Mouse (Mus musculus) heart, embryonic 10.5 days (tissue): ENCODE measurements around the gene Sel1l3. TPM values are rescaled to one million over a fixed set of nuclear protein-coding genes. Genes with fewer than 3 reads are reported as not detected.

Experiments used
- DNase-seq: peaks from one replicate; pipeline ENCODE4 v3.0.0-alpha.2; 2017; ENCODE audit warnings: low spot score
- H3K27ac ChIP-seq: fragments of 300-500 bp; sonication (generic); 2 replicates; pipeline ENCODE4 v1.5.1; 2016; ENCODE audit warnings: mild to moderate bottlenecking
- H3K27me3 ChIP-seq: fragments of 300-500 bp; sonication (generic); 2 replicates; pipeline ENCODE4 v1.6.1; 2016; ENCODE audit warnings: mild to moderate bottlenecking; ENCODE audit not compliant: poor library complexity, insufficient read depth, severe bottlenecking
- H3K36me3 ChIP-seq: fragments of 300-500 bp; sonication (generic); 2 replicates; pipeline ENCODE4 v1.6.1; 2016; ENCODE audit warnings: mild to moderate bottlenecking, moderate library complexity
- H3K4me1 ChIP-seq: fragments of 300-500 bp; sonication (generic); 2 replicates; pipeline ENCODE4 v1.6.1; 2016; ENCODE audit warnings: mild to moderate bottlenecking
- H3K4me3 ChIP-seq: fragments of 300-500 bp; sonication (generic); 2 replicates; pipeline ENCODE4 v1.5.1; 2016; ENCODE audit warnings: mild to moderate bottlenecking, moderate library complexity
- H3K9me3 ChIP-seq: fragments of 300-500 bp; sonication (generic); 2 replicates; pipeline ENCODE4 v1.6.1; 2016; ENCODE audit warnings: mild to moderate bottlenecking, moderate library complexity
- WGBS: fragments of 180-500 bp; shearing (Covaris S2); methylation state at CpG from one replicate; pipeline ENCODE4 v1.1.7; 2016; 5-methylcytosine and 5-hydroxymethylcytosine counted together
- polyA plus RNA-seq: library from polyadenylated mRNA; unstranded; fragments of >200 nt; fragmentation: Nextera tagmentation; extraction: Ambion mirVana; gene quantifications from 2 replicates; pipeline ENCODE4 v1.2.1, GENCODE M21; 2016

The Sel1l3 gene
- polyA plus RNA-seq, 1 experiment from 2014 or later, result 1.9 TPM

DNA sequence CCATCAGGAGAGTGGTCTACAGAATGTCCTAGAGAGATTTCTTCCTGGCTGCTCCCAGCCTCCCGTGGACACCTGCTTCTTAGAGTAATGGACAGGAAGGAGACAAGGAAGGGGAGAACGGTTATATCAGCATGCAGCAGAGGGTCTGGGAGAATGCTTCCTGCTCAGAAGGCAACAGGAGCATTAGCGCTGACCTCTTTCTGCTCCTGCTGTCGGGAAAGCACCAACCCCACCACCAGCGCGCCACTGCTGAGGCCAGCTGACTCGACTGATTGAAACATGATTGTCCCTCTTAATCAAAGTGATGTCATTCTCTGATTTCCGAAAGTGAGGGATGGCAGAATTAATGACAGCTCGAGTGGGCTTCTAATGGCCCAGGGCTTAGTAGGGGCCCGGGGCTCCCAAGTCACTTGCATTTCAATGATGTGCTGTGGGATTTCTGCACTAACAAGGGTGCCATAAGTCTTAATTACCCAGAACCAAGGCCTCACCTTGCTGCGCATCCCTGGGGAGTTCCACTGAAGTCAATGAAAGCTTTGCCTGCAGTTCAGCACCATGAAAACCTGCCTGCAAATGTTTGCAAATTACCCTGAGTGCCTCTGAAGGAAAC is 26.2 kb upstream of the Sel1l3 start:
- WGBS, result 45% methylated on average over 11 of the region's 11 CpGs
- no peak for DNase-seq
- Histone ChIP-seq H3K27ac (peak overlapping the region; percentile 30; the same call in 1 of the 2 replicates), H3K27me3 (0 out of 2 replicates have a peak, but pooled peaks cover 4% of the 10 kb centered on the region), H3K36me3 (no peaks in the 10 kb centered on the region), H3K4me1 (peaks cover 44% of the 10 kb centered on the region), H3K4me3 (no peak overlapping the region), H3K9me3 (no peaks in the 10 kb centered on the region)

DNA sequence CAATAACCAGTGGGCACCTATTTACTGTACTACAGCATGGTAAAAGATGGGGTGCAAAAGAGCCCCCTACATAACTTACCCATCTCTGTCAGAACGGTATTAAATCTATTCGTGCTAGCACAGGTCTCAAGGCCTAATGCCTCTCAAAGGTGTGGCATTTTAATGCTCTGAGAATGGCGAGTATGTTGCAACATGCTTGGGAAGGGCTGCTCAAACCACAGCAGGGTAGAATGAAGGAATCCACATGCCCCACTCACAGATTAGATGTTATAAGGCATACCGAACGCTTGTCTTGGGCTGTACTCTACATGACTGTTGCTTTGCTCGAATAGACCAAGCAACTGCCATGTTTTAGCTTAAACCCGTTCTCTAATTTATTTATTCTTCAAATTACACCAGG is 25.5 kb upstream of the Sel1l3 start:
- 0 out of 2 replicates have a peak, but pooled peaks cover 4% of the 10 kb centered on the region for H3K27me3 ChIP-seq
- 86% methylated on average over 7 of the region's 7 CpGs for WGBS

DNA sequence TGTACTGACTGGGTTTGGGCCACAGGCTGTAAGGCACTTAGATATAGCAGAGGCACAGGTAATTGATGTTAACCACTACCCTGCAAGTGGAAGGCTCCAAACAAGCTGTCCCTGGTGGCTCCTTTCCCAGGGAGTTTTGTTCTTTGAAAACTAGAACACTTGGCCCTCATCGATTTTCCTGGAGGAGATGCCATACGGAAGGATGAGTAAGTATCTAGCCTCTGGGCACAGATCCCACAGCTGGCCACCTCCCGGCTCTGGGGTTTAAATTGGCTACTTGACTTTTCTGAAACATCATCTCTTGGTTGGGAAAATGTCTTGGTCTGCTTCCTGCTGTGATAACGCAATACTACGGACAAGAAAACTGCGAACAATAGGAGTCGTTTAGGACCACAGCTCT is 25.0 kb upstream of the Sel1l3 start:
- peaks cover 44% of the 10 kb centered on the region for H3K4me1 ChIP-seq
- no peak overlapping the region for H3K4me3 ChIP-seq
- no peaks in the 10 kb centered on the region for H3K36me3 ChIP-seq
- H3K27me3 ChIP-seq, result 0 out of 2 replicates have a peak, but pooled peaks cover 4% of the 10 kb centered on the region
- H3K27ac ChIP-seq, result no peak overlapping the region
- H3K9me3 ChIP-seq, result no peaks in the 10 kb centered on the region
- DNase-seq, result no peak
- WGBS, result 72% methylated on average over 7 of the region's 7 CpGs

More for the DNA sequence above, 25.5 kb upstream of the Sel1l3 start:
- H3K36me3 ChIP-seq, result no peaks in the 10 kb centered on the region
- peaks cover 44% of the 10 kb centered on the region for H3K4me1 ChIP-seq
- no peak overlapping the region for H3K4me3 ChIP-seq
- no peaks in the 10 kb centered on the region for H3K9me3 ChIP-seq
- DNase-seq, result no peak
- H3K27ac ChIP-seq, result no peak overlapping the region

DNA sequence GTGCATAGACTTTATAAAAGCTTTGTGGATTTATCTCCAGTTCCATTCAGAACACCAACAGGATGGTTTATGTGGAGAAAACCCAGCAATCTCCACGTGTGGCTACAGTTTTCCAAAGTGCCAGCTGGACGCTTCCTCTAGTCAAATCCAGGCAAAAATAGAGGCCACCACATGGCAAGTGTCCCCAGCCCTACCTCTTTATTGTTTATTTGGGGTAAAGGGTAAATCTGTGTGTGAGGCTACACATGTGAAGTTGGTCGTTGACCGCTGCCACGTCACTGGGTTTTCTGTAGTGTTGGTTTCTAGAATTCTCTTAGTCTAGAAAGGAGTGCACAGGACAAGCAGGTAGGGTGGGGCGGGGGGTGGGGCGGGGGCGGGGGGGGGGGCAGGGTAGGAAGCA is 23.0 kb upstream of the Sel1l3 start:
- 78% methylated on average over 7 of the region's 8 CpGs for WGBS
- Histone ChIP-seq H3K9me3 (no peaks in the 10 kb centered on the region), H3K4me3 (no peak overlapping the region), H3K4me1 (peaks cover 40% of the 10 kb centered on the region), H3K27me3 (0 out of 2 replicates have a peak, but pooled peaks cover 4% of the 10 kb centered on the region), H3K36me3 (no peaks in the 10 kb centered on the region), H3K27ac (peak overlapping the region; percentile 52; the same call in 1 of the 2 replicates)
- DNase-seq, result no peak

DNA sequence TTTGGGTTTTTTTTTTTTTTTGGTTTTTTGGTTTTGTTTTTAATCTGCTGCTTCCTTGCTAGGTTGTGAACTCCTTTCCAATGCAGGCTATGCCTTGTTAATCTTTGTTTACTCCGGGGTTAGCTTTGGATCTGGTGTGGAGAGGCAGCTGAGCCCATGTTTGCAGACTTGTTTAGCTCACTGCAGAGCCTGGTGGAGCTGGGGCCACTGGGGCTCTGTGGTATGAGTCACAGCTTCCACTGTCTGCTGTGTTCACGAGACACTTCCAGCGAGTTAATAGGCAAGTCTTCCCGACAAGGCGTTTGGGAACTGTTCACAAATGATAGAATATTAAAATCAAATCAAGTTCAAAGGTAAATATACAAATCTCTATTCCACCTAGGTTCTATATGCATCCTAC is 22.4 kb upstream of the Sel1l3 start:
- H3K4me3 ChIP-seq, result no peak overlapping the region
- WGBS, result 7% methylated on average over 5 of the region's 5 CpGs
- H3K4me1 ChIP-seq, result peaks cover 36% of the 10 kb centered on the region
- H3K27me3 ChIP-seq, result 0 out of 2 replicates have a peak, but pooled peaks cover 4% of the 10 kb centered on the region
- H3K36me3 ChIP-seq, result no peaks in the 10 kb centered on the region
- peak overlapping the region; percentile 69 for H3K27ac ChIP-seq
- DNase-seq, result no peak
- no peaks in the 10 kb centered on the region for H3K9me3 ChIP-seq

DNA sequence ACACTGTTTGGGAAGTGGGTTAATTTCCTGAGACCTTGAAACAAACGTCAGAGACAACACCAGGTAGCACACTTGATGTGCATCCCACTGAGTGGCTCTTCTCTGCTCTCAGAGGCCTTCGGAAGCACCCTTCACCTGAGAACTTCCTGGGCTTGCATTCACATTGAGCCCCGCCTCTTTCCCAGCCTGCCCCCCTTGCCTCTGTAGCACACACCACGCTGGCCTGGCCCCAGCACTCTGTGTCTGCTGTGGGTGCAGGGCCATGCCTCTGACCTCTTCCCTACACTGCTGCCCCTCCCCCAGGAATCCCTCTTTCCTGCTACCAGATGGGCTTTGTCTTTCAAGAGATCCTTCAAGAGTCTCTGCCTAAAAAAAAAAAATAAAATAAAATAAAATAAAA is 21.8 kb upstream of the Sel1l3 start:
- 8% methylated on average over 4 of the region's 4 CpGs for WGBS

DNA sequence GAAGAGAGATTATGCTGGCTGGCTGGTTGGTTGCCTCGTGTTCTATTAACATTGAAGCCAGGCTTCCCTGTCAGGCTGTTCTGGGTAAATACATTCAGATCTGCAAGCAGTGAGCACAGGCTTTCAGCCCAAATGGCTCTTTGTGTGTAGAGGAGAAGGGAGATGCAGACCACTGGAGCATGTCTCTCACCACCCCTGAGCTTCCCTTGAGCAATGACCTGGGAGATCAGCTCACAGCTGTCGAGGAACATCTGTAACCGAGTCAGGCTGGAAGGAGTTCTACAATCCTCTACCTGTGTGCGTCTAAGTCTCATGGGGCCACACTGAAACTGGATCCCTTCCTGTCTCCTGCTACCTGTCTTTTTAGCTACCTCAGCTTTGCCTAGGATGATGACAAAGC is 16.8 kb upstream of the Sel1l3 start:
- no peaks in the 10 kb centered on the region for H3K27me3 ChIP-seq
- no peak overlapping the region for H3K4me3 ChIP-seq
- no peak overlapping the region for H3K27ac ChIP-seq
- no peak for DNase-seq
- H3K4me1 ChIP-seq, result peaks cover 11% of the 10 kb centered on the region; the same call in 1 of the 2 replicates
- H3K9me3 ChIP-seq, result no peaks in the 10 kb centered on the region
- H3K36me3 ChIP-seq, result no peaks in the 10 kb centered on the region
- 70% methylated on average over 4 of the region's 4 CpGs for WGBS

More for the DNA sequence above, 21.8 kb upstream of the Sel1l3 start:
- peak overlapping the region; percentile 71 for H3K27ac ChIP-seq
- no peak overlapping the region for H3K4me3 ChIP-seq
- peaks cover 32% of the 10 kb centered on the region for H3K4me1 ChIP-seq
- no peaks in the 10 kb centered on the region for H3K36me3 ChIP-seq
- no peaks in the 10 kb centered on the region for H3K9me3 ChIP-seq
- 0 out of 2 replicates have a peak, but pooled peaks cover 4% of the 10 kb centered on the region for H3K27me3 ChIP-seq
- no peak for DNase-seq

DNA sequence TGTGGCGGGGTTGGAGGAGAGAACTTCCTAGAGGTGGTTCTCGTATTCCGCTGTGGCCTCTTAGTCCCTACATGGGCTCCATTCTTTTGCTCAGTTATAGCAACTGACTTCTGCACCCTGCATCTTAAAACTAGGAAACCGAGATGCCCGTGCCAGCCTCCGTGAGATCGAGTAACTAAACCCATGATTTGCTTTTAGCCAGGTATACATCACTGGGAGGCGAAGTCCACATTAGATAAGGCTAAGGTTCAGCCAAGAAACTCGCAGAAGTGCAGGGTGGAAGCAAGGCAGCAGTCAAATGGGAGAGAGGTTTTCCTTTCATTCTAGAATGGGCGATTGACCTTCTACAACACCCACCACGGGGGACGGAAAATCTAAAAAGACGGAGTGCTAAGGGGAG is 11.7 kb upstream of the Sel1l3 start:
- H3K27ac ChIP-seq, result no peak overlapping the region
- WGBS, result 83% methylated on average over 13 of the region's 13 CpGs
- no peak for DNase-seq
- H3K4me1 ChIP-seq, result peaks cover 13% of the 10 kb centered on the region; the same call in 1 of the 2 replicates
- H3K9me3 ChIP-seq, result no peaks in the 10 kb centered on the region
- no peak overlapping the region for H3K4me3 ChIP-seq
- H3K27me3 ChIP-seq, result no peaks in the 10 kb centered on the region
- no peaks in the 10 kb centered on the region for H3K36me3 ChIP-seq

DNA sequence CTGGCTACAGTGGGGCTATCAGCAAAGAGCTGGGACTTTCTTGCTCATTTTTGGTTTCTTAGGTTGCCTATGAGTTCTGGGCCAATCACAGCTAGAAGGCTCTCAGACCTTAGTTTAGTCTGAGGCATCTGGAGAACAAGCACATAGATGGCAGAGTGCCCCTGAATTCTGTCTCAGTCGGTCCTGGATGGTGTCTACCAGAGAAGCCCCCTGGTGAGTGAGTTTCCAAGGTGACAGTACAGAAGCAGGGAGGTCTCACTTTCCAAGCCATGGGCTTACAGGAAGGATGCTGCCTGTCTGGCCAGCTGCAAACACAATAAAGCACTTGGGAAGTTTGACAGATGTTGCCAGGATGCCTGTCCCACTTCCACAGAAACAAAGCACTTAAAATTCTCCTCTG is 1.1 kb upstream of the Sel1l3 start:
- 3% methylated on average over 1 of the region's 1 CpGs for WGBS

DNA sequence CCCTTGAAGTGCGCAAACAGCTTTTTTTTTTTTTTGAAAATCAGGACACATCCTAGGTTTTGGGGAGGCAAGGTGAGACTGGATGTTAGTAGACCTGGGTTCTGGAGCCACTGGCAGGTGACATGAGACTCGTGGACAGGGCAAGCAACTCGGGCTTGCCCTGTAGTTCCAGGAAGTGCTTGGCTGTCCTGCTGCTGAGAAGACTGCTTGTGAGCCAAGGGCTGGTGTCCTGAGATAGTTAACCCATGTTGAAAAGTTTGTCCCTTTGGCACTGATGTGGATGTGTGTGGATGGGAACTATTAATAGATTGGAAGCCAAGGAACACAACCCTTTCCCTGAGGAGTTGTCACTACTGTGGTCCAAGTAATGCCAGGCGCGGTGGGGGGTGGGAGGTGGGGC is 635 bp upstream of the Sel1l3 start:
- no peaks in the 10 kb centered on the region for H3K36me3 ChIP-seq
- H3K27ac ChIP-seq, result no peak overlapping the region
- DNase-seq, result no peak
- WGBS, result 13% methylated on average over 5 of the region's 5 CpGs
- H3K9me3 ChIP-seq, result no peaks in the 10 kb centered on the region
- H3K27me3 ChIP-seq, result peaks cover 68% of the 10 kb centered on the region
- H3K4me1 ChIP-seq, result peaks cover 42% of the 10 kb centered on the region
- H3K4me3 ChIP-seq, result peak overlapping the region; percentile 78

More for the DNA sequence above, 1.1 kb upstream of the Sel1l3 start:
- H3K4me1 ChIP-seq, result peaks cover 41% of the 10 kb centered on the region
- DNase-seq, result no peak
- peaks cover 67% of the 10 kb centered on the region for H3K27me3 ChIP-seq
- H3K27ac ChIP-seq, result no peak overlapping the region
- no peaks in the 10 kb centered on the region for H3K36me3 ChIP-seq
- no peak overlapping the region for H3K4me3 ChIP-seq
- no peaks in the 10 kb centered on the region for H3K9me3 ChIP-seq

DNA sequence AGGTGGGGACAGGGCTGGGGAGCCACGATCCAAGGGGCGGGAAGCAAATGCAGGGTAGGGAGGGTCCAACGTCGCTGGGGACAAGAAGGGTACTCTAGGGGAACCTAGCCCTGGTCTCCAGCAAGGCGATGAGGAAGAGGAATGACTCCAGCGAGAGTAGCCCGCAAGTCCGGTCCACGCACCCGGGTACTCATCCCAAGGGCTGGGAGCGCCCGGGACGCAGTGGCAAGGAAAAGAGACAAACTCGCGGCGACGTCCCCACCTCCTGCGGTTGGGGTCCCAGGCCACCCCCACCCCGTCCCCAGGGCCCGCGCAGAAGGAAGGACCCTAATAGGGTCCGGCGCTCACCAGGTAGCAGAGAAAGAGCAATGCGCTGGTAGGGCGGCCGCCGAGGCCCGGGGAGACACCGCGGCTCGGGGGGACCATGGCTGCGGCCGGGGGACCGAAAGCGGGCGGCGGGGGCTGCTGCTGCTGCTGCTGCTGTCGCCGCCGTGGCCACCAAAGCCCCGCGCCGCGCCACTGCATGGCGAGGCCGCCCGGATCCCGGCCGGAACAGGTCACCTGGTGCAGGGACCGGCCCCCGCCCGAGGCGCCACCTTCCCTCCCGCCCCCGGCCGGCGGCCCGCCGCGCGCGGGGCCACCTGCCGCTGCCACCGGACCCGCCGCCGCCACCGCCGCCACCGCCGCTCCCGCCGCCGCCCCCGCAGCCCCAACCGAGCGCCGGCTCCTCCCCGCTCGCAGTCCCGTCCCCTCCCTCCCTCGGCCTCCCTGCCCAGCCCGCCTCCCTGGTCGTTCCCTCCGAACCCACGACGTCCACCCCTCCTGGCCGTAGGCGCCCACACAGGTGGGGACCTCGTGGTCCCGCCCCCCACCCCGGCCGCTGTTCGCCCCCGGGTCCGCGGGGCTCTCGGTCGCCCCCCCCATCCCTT is 681 bp downstream of the Sel1l3 start:
- no peak for DNase-seq
- Histone ChIP-seq H3K27ac (peak overlapping the region; percentile 83), H3K4me1 (peaks cover 32% of the 10 kb centered on the region), H3K36me3 (no peaks in the 10 kb centered on the region), H3K4me3 (peak overlapping the region; percentile 78), H3K9me3 (no peaks in the 10 kb centered on the region), H3K27me3 (peaks cover 68% of the 10 kb centered on the region)
- 1% methylated on average over 49 of the region's 99 CpGs for WGBS

DNA sequence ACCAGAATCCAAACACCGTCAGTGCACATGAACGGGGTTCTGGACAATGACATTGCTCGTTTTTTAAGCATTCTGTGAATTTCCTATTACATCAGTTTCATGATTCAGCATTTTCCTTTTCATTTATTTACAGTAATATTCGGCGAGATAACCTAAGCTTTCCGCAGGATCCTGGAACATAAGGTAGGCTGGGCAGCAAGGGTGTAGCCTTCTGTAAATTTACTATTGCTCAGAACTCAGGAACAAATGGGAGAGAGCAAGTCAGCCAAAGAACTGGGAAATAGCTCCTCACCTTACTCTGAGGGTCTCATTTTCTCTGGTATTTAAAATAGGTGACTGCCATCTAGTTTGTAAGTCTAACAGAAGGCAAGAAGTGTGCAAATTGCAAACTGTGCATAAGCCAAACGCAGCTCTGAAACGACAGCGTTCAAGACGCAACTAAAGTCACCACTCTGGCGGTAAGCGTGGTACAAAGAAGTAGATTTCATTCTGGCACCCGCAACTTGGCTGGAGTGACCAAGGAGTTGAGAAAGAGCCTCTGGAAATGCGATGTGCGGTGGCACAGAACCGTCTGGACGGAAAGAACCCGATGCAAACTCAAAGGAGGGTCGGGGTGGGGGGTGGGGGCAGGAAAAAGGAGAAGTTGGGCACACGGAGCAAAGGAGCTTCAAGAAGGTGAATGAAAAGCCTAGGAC is 1.5 kb downstream of the Sel1l3 start:
- no peaks in the 10 kb centered on the region for H3K36me3 ChIP-seq
- 18% methylated on average over 20 of the region's 20 CpGs for WGBS
- H3K4me1 ChIP-seq, result peaks cover 30% of the 10 kb centered on the region
- no peaks in the 10 kb centered on the region for H3K9me3 ChIP-seq
- H3K4me3 ChIP-seq, result peak overlapping the region; percentile 78
- peak overlapping the region; percentile 83 for H3K27ac ChIP-seq
- H3K27me3 ChIP-seq, result peaks cover 68% of the 10 kb centered on the region
- no peak for DNase-seq
